Mouse (Mus musculus) right cerebral cortex, adult 2 months (tissue): Measurements from ENCODE around the gene Hist1h4k.
A peak's percentile ranks its signal among the peaks of the same experiment; 100 is the strongest.
"Not testable (repeated sequence)": the region's sequence is repeated elsewhere in the genome, so short reads cannot be mapped to it uniquely, and the experiment has no call there.

Experiments used
- DNase-seq, 2 experiments: peaks; one replicate each; pipeline ENCODE4 v3.0.0; 2021 to 2022; ENCODE audit warnings: low spot score in 2 of 2

Gene Hist1h4k

GRCm38 (mm10) chr13:21754294-21755001, 4.1 kb upstream of the Hist1h4k start:
- DNase-seq: peak; percentile 37 to 40

- peak; percentile 75 to 78 for DNase-seq
Measured at GRCm38 (mm10) chr13:21753524-21754285, 3.4 kb upstream of the Hist1h4k start, which contains the start of the genes Hist1h2ak and Hist1h2bn. Gene Hist1h2ak, minus strand, starts transcription at chr13:21753827. Gene Hist1h2bn, plus strand, starts transcription at chr13:21754123.

DNA sequence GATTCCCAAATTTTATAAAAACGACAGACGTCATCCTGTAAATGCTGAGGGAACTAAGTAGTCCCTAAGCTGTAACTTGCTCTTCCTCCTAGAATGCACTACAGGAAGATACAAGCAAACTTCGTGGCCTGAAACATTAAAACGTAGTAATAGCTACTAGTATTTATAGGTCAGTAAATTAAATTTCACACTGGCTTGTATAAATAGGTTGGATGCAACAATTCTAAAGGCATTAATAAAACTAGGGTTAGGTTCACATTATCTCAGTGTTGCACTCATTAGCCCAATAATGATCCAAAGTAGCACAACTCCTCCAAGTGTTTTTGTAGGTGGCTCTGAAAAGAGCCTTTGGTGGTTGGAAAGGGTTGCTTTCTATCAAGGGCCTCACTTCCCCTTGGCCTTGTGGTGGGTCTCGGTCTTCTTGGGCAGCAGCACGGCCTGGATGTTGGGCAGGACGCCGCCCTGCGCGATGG, 2.8 kb upstream of the Hist1h4k start:
- DNase-seq: no peak

DNA sequence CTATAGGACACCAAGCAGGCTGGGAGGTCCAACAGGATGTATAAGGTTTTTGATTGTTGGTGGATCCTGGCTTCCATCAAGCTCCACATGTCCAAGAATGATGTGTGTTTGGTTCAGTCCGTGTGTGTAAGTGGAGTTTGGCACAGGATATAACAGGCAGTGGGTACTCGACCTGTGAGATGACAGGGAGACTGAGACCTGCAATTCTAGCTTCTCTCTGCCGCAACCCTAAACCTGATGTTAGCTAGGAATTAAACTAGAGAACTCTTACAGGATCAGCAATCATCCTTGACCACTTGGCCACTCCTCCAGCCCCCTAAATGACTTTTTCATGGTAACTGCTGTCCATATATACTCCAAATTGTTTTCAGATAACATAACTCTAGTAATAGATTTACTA, 2.1 kb upstream of the Hist1h4k start:
- no peak for DNase-seq

GRCm38 (mm10) chr13:21751827-21752226, 1.5 kb upstream of the Hist1h4k start:
- DNase-seq: no peak

DNA sequence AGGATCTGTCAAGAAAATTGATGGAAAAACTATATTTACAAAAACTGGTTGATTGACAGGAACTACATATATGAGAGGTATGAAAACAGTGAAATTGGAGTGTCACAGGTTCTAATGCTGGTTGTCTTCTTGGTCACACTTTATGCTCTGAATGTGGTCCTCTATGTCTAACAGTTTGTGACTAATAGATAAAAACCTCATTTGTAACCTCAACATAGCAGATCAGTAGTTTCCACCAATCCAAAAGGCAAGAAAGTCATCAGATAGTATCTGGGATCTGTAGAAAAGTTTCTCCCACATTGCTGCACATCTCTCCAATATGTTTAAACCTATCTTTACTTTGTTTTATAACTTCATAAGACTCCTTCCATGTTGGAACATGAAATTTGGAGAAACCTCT, 1.1 kb upstream of the Hist1h4k start:
- DNase-seq: no peak

- DNase-seq: no peak
Measured at GRCm38 (mm10) chr13:21749387-21750158, 732 bp downstream of the Hist1h4k start.

DNA sequence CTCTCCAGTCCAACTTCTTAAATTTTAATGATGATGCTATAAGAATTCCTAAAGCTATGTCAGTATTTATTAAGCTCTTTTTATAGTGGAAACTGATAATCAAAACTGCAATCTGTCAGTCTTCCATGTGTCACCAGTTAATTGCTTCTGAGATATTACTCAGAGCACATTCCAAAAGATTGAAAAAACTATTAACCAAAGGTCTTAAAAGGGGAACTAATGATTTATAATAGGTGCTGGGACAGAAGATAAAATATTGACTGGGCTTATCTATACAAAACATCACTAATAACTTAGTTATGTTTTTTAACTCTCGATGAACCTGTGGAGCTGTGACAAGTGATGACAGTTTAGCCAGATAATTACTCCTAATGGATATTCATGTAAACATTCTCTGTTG, 5.3 kb downstream of the Hist1h4k start:
- DNase-seq: no peak

- peak; percentile 72 to 82 for DNase-seq
Measured at GRCm38 (mm10) chr13:21734906-21735767, 15.2 kb downstream of the Hist1h4k start, which contains the start of gene Hist1h4j. Gene Hist1h4j, plus strand, starts transcription at chr13:21735064.

DNA sequence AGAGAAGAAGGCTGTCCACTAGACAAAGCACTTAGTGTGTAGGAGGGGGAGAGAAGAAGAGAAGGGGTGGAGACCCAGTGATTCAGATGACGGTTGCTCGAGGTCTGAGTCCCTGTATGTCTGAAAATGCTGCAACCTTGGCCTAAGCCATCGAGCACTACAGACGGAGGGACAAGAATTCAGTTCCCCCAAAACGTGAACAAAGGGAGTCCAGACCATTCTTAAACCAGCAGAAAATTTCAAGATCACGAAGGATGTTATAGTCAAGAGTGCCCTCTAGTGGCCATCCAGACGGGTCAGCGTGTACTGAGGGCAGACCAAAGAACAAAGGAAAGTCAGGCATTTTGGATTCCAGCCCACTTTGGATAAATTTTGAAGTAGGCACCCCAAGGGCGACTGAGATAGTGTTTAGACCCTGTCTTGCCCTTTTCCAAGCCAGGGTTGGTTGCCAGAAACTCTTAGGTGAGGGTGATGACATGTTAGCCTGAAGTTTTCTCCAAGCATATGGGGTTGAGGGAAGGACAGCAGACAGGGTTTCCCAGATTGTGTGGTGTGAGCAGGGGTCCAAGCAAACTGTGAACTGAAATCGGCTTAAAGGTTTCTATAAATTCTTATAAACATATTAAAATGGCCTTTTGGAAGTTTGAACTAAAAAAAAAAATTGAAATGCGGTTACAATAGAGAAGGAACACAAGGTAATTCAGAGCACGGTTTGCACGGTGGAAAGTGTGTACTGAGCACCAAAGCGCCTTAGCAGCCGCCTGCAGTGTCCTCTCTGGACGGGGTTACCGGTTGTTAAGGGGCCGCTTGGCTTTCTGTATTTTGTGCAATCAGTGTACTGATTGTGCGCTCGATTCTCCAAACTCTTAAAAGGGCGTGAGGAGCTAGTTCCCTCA, 16.0 kb downstream of the Hist1h4k start:
- peak; percentile 79 to 82 for DNase-seq

- no peak for DNase-seq
Measured at GRCm38 (mm10) chr13:21733466-21733865, 16.8 kb downstream of the Hist1h4k start.

DNA sequence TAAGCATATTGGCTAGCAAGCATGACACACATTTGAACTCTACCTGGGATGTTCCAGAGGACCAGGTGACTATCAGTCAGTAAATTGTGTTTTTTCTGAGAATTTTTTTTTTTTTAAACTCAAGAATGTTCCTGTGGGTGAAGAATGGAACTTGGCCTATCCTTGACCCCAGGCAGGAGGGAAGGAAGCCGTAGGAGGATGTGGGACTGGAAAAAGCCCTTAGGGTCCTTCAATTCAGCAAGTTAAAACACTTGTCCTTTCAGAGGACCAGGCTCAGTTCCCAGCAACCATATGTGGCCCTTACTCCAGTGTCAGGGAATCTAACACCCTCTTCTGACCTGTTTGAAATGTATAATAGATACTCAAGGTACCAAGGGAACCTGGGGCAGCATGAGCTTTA, 20.8 kb downstream of the Hist1h4k start:
- DNase-seq: no peak

- DNase-seq: no peak
Measured at GRCm38 (mm10) chr13:21727948-21728572, 22.2 kb downstream of the Hist1h4k start.

DNA sequence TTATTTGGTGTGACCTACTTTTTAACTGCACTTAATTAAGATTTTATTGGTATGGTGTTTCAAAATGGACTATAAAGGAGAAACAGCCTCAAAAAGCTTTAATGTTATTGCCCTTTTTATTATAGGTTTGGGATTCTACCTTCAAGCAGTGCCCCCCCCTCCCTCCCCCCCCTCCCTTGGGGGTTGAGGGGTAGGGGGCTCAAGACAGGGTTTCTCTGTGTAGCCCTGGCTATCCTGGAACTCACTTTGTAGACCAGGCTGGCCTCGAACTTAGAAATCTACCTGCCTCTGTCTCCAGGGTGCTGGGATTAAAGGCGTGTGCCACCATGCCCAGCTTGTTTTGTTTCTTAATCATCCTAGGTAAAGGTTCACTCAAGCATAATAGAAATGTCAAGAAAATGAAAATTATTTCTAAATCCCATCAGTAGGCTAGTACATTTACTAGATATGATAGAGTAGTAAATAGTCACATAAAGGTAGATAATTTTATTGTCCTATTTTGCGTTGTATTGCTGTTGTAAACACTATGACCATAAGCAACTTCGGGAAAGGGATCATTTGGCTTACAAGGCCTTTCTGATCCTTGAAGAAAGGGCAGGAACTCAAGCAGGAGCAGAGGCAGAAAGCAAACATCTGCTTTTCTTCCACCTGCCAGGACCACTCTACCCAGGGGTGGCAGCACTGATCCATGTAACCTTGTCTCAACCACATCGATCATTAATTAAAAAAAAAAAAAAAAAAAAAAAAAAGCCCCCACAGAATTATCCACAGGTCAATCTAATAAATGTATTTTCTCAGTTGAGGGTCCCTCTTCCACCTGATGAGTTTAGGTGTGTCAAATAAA, 27.1 kb downstream of the Hist1h4k start:
- no peak for DNase-seq

GRCm38 (mm10) chr13:21722373-21722925, 27.9 kb downstream of the Hist1h4k start:
- DNase-seq: no peak

GRCm38 (mm10) chr13:21721757-21722372, 28.4 kb downstream of the Hist1h4k start, which contains the start of gene Hist1h2bm:
Gene Hist1h2bm, plus strand, starts transcription at chr13:21722044.
- peak; percentile 71 to 75 for DNase-seq

DNA sequence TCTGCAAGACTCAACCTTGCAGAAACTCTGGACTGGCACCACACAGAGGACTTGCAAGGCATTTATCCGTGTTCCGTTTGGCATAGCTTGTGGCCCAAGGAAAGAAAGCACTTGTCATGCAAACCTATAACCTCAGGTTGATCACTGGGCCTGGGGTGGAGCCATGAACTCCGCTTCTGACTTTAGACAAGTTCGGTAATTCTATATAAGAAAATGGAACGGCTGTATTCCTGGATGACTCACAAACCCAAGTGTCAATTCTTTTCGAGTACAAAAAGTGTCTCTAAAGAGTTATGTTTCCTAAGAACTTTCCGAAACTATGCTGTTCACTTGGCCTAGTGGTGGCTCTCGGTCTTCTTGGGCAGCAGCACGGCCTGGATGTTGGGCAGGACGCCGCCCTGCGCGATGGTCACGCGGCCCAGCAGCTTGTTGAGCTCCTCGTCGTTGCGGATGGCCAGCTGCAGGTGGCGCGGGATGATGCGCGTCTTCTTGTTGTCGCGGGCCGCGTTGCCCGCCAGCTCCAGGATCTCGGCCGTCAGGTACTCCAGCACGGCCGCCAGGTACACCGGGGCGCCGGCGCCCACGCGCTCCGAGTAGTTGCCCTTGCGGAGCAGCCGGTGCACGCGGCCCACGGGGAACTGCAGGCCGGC, 29.1 kb downstream of the Hist1h4k start:
- not testable (repeated sequence) for DNase-seq
